Mouse (Mus musculus) erythroblast, embryonic 14.5 days (primary cell): ENCODE data around the gene Zfp985. TPM values are rescaled to one million over a fixed set of nuclear protein-coding genes. Genes with fewer than 3 reads are reported as not detected.

Experiments used
- polyA plus RNA-seq: library from polyadenylated mRNA; stranded (reverse); fragments of >175 nt; gene quantifications from 2 replicates; pipeline ENCODE4 v1.2.3, GENCODE M21; 2012

Gene Zfp985
- polyA plus RNA-seq, 1 experiment: not detected

Other genes starting within 250 kb of the Zfp985 start
- gene Zfp988, start 247.6 kb upstream of the Zfp985 start, polyA plus RNA-seq: not detected in 2 replicates
- not detected in 2 replicates for gene Zfp978, start 192.0 kb upstream of the Zfp985 start, polyA plus RNA-seq
- gene Zfp982, start 60.9 kb upstream of the Zfp985 start, polyA plus RNA-seq: not detected in 2 replicates
- not detected in 2 replicates for gene Gm16503, start 13.1 kb upstream of the Zfp985 start, polyA plus RNA-seq
- 0.02 TPM in 2 replicates for gene Zfp979, start 89.2 kb downstream of the Zfp985 start, polyA plus RNA-seq
- 0.01 TPM in 1 of 2 replicates, not detected in the other for gene Zfp534, start 149.3 kb downstream of the Zfp985 start, polyA plus RNA-seq